ENCODE assay signal across 21 mouse cellular contexts in the genomic region with DNA sequence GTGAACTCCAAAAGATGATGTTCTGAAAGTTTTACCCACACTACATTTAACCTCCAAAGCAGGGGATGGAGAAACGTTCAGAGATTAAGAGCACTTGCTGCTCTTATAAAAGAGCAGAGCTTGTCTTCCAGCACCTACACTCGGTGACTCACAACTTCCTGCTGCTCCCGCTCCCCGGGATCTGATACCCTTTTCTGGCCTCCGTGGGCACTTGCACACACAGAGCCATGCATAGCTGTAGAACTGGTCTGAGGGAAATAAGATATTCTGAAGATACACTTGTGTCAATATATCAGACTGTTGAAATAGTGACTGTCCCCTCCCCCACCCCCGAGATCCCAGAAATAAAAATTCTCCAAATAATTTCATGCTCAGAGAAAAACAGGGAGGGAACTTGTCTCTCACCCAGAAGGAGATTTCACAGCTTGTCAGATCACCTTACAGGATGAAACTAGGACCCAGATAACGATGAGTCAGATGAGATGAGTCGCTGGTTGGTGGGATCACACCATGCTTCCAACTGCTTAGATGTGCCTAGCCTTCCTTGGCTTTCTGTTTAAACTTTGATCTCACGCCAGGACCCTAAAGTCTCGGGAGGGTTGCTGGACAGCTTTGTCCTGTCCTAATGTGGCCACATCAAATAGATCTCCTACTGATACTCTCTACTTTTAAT. TPM values are rescaled to one million over a fixed set of nuclear protein-coding genes. Genes with fewer than 3 reads are reported as not detected.
DNase-seq lines count a peak whose midpoint lies in the region; ATAC-seq lines count a peak whose summit lies in the region.
"Had no signal": no experiment of that assay in that cellular context is flagged by ENCODE, and none has a peak within 500 bp of the region (broad histone marks: within the 10 kb centered on the region; RNA-seq: fewer than 3 reads in every experiment).

No protein-coding gene starts in this region.

- peak; percentile 56; the same call in 1 of the 2 replicates for ATAC-seq in intestine, embryonic 15.5 days
- no peak; the same call in 1 of the 2 replicates for ATAC-seq in intestine, embryonic 16.5 days
- ATAC-seq in limb, embryonic 15.5 days (ENCODE audit: insufficient number of reproducible peaks, low FRiP score, low TSS enrichment, low read depth) = no peak
- no peak for ATAC-seq in midbrain, embryonic 13.5 days
- ATAC-seq: CD4-positive, CD25-positive, alpha-beta regulatory T cell, adult 4 months; forebrain, embryonic 14.5 days; intestine, postnatal 0 days had no signal

- H3K4me3 ChIP-seq in intestine, embryonic 15.5 days (replicated peaks) = no peak overlapping the region
- H3K4me3 ChIP-seq in intestine, embryonic 16.5 days (ENCODE audit: low read length) = no peak overlapping the region
- no peak overlapping the region for H3K4me3 ChIP-seq in limb, embryonic 15.5 days
- H3K4me3 ChIP-seq in midbrain, embryonic 13.5 days (replicated peaks) = no peak overlapping the region
- H3K4me3 ChIP-seq: hindbrain, embryonic 12.5 days; liver, embryonic 15.5 days; midbrain, embryonic 12.5 days had no signal

- intact Hi-C loops in gastrocnemius, postnatal 14 days (cut with DNase I; ENCODE audit: low total_unique reads) = no loop called here

- no peak overlapping the region for H3K4me2 ChIP-seq in intestine, embryonic 15.5 days (replicated peaks)
- no peak overlapping the region for H3K4me2 ChIP-seq in intestine, embryonic 16.5 days (ENCODE audit: low read depth, low read length)
- no peak overlapping the region for H3K4me2 ChIP-seq in limb, embryonic 15.5 days
- H3K4me2 ChIP-seq in midbrain, embryonic 13.5 days (replicated peaks) = no peak overlapping the region
- H3K4me2 ChIP-seq: hindbrain, embryonic 12.5 days; liver, embryonic 15.5 days; midbrain, embryonic 12.5 days had no signal

- 31% methylated on average over 10 of the region's 10 CpGs for WGBS in intestine, embryonic 15.5 days
- 27% methylated on average over 10 of the region's 10 CpGs for WGBS in intestine, embryonic 16.5 days
- 30% methylated on average over 10 of the region's 10 CpGs for WGBS in limb, embryonic 15.5 days
- 73% methylated on average over 10 of the region's 10 CpGs for WGBS in midbrain, embryonic 13.5 days

- H3K4me1 ChIP-seq in intestine, embryonic 15.5 days (replicated peaks) = peaks cover 2% of the 10 kb centered on the region; the same call in 1 of the 2 replicates
- peaks cover 5% of the 10 kb centered on the region; the same call in 1 of the 2 replicates for H3K4me1 ChIP-seq in intestine, embryonic 16.5 days (ENCODE audit: control insufficient read depth, insufficient read depth, low read length)
- H3K4me1 ChIP-seq in limb, embryonic 15.5 days = peaks cover 23% of the 10 kb centered on the region
- H3K4me1 ChIP-seq in midbrain, embryonic 13.5 days (replicated peaks) = 0 out of 2 replicates have a peak, but pooled peaks cover under 1% of the 10 kb centered on the region
- H3K4me1 ChIP-seq: liver, embryonic 15.5 days; midbrain, embryonic 12.5 days had no signal

- no peaks in the 10 kb centered on the region for H3K27me3 ChIP-seq in intestine, embryonic 15.5 days (replicated peaks)
- no peaks in the 10 kb centered on the region for H3K27me3 ChIP-seq in intestine, embryonic 16.5 days (replicated peaks; ENCODE audit: control insufficient read depth, insufficient read depth, low read length)
- H3K27me3 ChIP-seq in limb, embryonic 15.5 days = no peaks in the 10 kb centered on the region
- H3K27me3 ChIP-seq in midbrain, embryonic 13.5 days = no peaks in the 10 kb centered on the region
- H3K27me3 ChIP-seq: hindbrain, embryonic 12.5 days; liver, embryonic 15.5 days; midbrain, embryonic 12.5 days had no signal

- no peak overlapping the region for H3K27ac ChIP-seq in intestine, embryonic 15.5 days
- H3K27ac ChIP-seq in intestine, embryonic 16.5 days (ENCODE audit: low read length) = no peak overlapping the region
- H3K27ac ChIP-seq in limb, embryonic 15.5 days = 0 out of 2 replicates have a peak overlapping the region, but pooled peaks have one; percentile 2
- H3K27ac ChIP-seq in midbrain, embryonic 13.5 days = no peak overlapping the region
- H3K27ac ChIP-seq: hindbrain, embryonic 12.5 days; liver, embryonic 15.5 days; midbrain, embryonic 12.5 days had no signal

- peak; percentile 78 for DNase-seq in 3T3-L1 (ENCODE audit: low read depth, low spot score)
- DNase-seq in Muller cell, postnatal 12 days (ENCODE audit: inconsistent ontology term) = peak; percentile 27
- DNase-seq in gastrocnemius, postnatal 14 days = no peak
- DNase-seq: adrenal gland, postnatal 14 days; cerebellum, postnatal 10 days; embryo, embryonic 11 days; gastrocnemius, postnatal 10 days; kidney, postnatal 36 days; lung, postnatal 36 days; thymus, postnatal 4 days had no signal

- no peak overlapping the region for H3K9ac ChIP-seq in intestine, embryonic 15.5 days
- H3K9ac ChIP-seq in intestine, embryonic 16.5 days (ENCODE audit: low read depth, low read length) = no peak overlapping the region
- H3K9ac ChIP-seq in limb, embryonic 15.5 days = no peak overlapping the region
- H3K9ac ChIP-seq in midbrain, embryonic 13.5 days (replicated peaks) = no peak overlapping the region
- H3K9ac ChIP-seq: hindbrain, embryonic 12.5 days; liver, embryonic 15.5 days; midbrain, embryonic 12.5 days had no signal

- H3K36me3 ChIP-seq in intestine, embryonic 15.5 days = no peaks in the 10 kb centered on the region
- no peaks in the 10 kb centered on the region for H3K36me3 ChIP-seq in intestine, embryonic 16.5 days (ENCODE audit: control insufficient read depth, insufficient read depth, low read length)
- no peaks in the 10 kb centered on the region for H3K36me3 ChIP-seq in limb, embryonic 15.5 days
- H3K36me3 ChIP-seq in midbrain, embryonic 13.5 days = no peaks in the 10 kb centered on the region
- H3K36me3 ChIP-seq: hindbrain, embryonic 12.5 days; liver, embryonic 15.5 days; midbrain, embryonic 12.5 days had no signal

- H3K9me3 ChIP-seq in intestine, embryonic 15.5 days = no peaks in the 10 kb centered on the region
- no peaks in the 10 kb centered on the region for H3K9me3 ChIP-seq in intestine, embryonic 16.5 days (ENCODE audit: control insufficient read depth, low read length)
- no peaks in the 10 kb centered on the region for H3K9me3 ChIP-seq in limb, embryonic 15.5 days
- H3K9me3 ChIP-seq in midbrain, embryonic 13.5 days = no peaks in the 10 kb centered on the region
- H3K9me3 ChIP-seq: hindbrain, embryonic 12.5 days; liver, embryonic 15.5 days; midbrain, embryonic 12.5 days had no signal

RNA-seq across cellular contexts. Expression of a gene that starts 54.3 kb away (rescaled TPM):
- 14.6 and 17.4 TPM in 2 replicates for polyA plus RNA-seq in intestine, embryonic 15.5 days (2015; fragmentation: Nextera tagmentation; extraction: Ambion mirVana)
- polyA plus RNA-seq in intestine, embryonic 16.5 days (2015; fragmentation: Nextera tagmentation; extraction: Ambion mirVana) = 10.2 and 11.2 TPM in 2 replicates
- 61.0 and 71.2 TPM in 2 replicates for polyA plus RNA-seq in limb, embryonic 15.5 days (2015; fragmentation: Nextera tagmentation; extraction: Ambion mirVana)
- 10 to 100 TPM; 10.8 to 12.3 TPM for total RNA-seq in gastrocnemius, postnatal 14 days (2021)
- polyA plus RNA-seq in midbrain, embryonic 13.5 days (2015; fragmentation: Nextera tagmentation; extraction: Ambion mirVana) = 10.2 and 12.3 TPM in 2 replicates
- total RNA-seq: MEL had no signal
- polyA plus RNA-seq: CD4-positive, CD25-positive, alpha-beta regulatory T cell, adult 4 months had no signal
